Comparison of ENCODE assay signal across 8 mouse cellular contexts in the genomic region with DNA sequence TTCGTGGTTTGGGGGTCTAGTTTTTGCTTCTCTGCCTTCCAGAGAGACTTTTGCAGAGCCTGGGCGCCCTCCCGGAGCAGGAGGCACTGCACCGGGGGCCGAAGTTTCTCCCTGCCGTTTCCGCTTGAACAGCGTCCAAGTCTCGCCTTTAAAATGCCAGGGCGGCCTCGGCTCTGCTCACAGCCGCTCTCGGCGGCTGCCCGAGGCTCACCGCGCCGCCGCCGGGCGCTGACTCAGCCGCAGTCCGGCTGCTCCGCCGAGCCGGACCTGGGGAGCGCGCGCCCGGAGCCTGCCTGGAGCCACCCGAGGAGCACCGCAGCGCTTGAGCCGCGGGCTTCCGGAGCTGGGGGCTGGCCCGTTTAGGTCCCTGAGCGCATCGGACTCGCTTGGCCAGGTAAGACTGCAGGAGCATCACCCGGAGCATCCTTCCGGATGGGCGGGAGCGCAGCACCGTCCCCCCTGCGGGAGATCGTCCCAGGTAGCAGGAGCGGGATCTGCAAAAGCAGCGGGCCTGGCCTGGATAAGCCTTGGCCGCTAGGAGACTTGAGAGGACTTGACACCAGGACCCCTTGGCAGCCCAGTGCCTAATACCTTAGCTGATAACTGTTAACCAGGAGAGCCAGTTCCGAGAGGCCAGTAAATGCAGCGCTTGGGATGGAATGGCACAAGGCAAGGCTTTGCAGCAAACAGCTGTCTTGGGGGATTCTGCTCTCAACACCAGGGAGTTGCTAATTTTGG. TPM values are rescaled to one million over a fixed set of nuclear protein-coding genes. Genes with fewer than 3 reads are reported as not detected.
A peak's percentile ranks its signal among the peaks of the same experiment; 100 is the strongest.
DNase-seq lines count a peak whose midpoint lies in the region; ATAC-seq lines count a peak whose summit lies in the region.

A gene (plus strand): TSS at position 159 of the 738 bp plus-strand sequence.

- no peak within 1 kb of the TSS for H3K27ac ChIP-seq in embryonic facial prominence, embryonic 13.5 days
- H3K27ac ChIP-seq in hindbrain, embryonic 12.5 days: no peak within 1 kb of the TSS

- DNase-seq in 3134 (ENCODE audit: extremely low read depth, insufficient read length, low spot score): peak; percentile 85
- DNase-seq in ZHBTc4 (ENCODE audit: low read depth, low spot score): peak; percentile 62
- peak; percentile 37 to 44 for DNase-seq in layer of hippocampus, postnatal 36 days
- peak; percentile 62 for DNase-seq in lung, postnatal 36 days
- peak; percentile 51 for DNase-seq in right cerebral cortex, postnatal 4 days
- no peak for DNase-seq in spleen, postnatal 36 days (ENCODE audit: low spot score in 2 of 2)

- WGBS in embryonic facial prominence, embryonic 13.5 days: 1% methylated on average over 52 of the region's 52 CpGs
- WGBS in hindbrain, embryonic 12.5 days: under 1% methylated on average over 52 of the region's 52 CpGs

- peak within 1 kb of the TSS; percentile 53 for H3K4me3 ChIP-seq in embryonic facial prominence, embryonic 13.5 days
- H3K4me3 ChIP-seq in hindbrain, embryonic 12.5 days: peak within 1 kb of the TSS; percentile 51

- H3K4me1 ChIP-seq in embryonic facial prominence, embryonic 13.5 days: peaks cover 11% of the 10 kb centered on the region
- peaks cover 5% of the 10 kb centered on the region for H3K4me1 ChIP-seq in hindbrain, embryonic 12.5 days

- H3K27me3 ChIP-seq in embryonic facial prominence, embryonic 13.5 days: peaks cover 29% of the 10 kb centered on the region
- peaks cover 32% of the 10 kb centered on the region for H3K27me3 ChIP-seq in hindbrain, embryonic 12.5 days

- H3K4me2 ChIP-seq in embryonic facial prominence, embryonic 13.5 days: peak within 1 kb of the TSS; percentile 93
- H3K4me2 ChIP-seq in hindbrain, embryonic 12.5 days (replicated peaks): peak within 1 kb of the TSS; percentile 90

- peak within 1 kb of the TSS; percentile 73 for H3K9ac ChIP-seq in embryonic facial prominence, embryonic 13.5 days
- H3K9ac ChIP-seq in hindbrain, embryonic 12.5 days: peak within 1 kb of the TSS; percentile 62

- ATAC-seq in embryonic facial prominence, embryonic 13.5 days (ENCODE audit: insufficient number of reproducible peaks, insufficient read depth, low FRiP score, low TSS enrichment, low read depth): no peak
- peak; percentile 94 for ATAC-seq in hindbrain, embryonic 12.5 days (ENCODE audit: low FRiP score)

- no peaks in the 10 kb centered on the region for H3K36me3 ChIP-seq in embryonic facial prominence, embryonic 13.5 days
- H3K36me3 ChIP-seq in hindbrain, embryonic 12.5 days: no peaks in the 10 kb centered on the region

- no peaks in the 10 kb centered on the region for H3K9me3 ChIP-seq in embryonic facial prominence, embryonic 13.5 days
- no peaks in the 10 kb centered on the region for H3K9me3 ChIP-seq in hindbrain, embryonic 12.5 days (replicated peaks)

RNA-seq across cellular contexts. Expression of the gene that starts here (rescaled TPM):
- 0.21 and 0.26 TPM in 2 replicates for polyA plus RNA-seq in embryonic facial prominence, embryonic 13.5 days (2015; fragmentation: Nextera tagmentation; extraction: Ambion mirVana)
- 0.39 and 0.53 TPM in 2 replicates for polyA plus RNA-seq in hindbrain, embryonic 12.5 days (2016; fragmentation: Nextera tagmentation; extraction: Ambion mirVana)
- 10 to 100 TPM; 90.7 to 91.0 TPM for total RNA-seq in layer of hippocampus, postnatal 36 days (2021)

Comparison
In these comparisons a context has a peak if more than half of its experiments do, and no peak if none do; other contexts are left out.
1. Peak in ATAC-seq, H3K4me3 ChIP-seq, H3K9ac ChIP-seq and H3K4me2 ChIP-seq in hindbrain, embryonic 12.5 days; RNA of the gene not detected or under 1 TPM.
2. DNase-seq: peak in 3134 (single experiment), ZHBTc4 (single experiment), layer of hippocampus, postnatal 36 days (2 of 2), lung, postnatal 36 days (single experiment) and right cerebral cortex, postnatal 4 days (single experiment); none in spleen, postnatal 36 days (0 of 2).